Mouse (Mus musculus) olfactory bulb, adult 2 months (tissue): ENCODE measurements around the gene Cacna1a.

Source experiments
- CTCF ChIP-seq: fragments of 200-500 bp; IDR thresholded peaks from 2 replicates; pipeline ENCODE4 v1.5.1; 2012; ENCODE audit warnings: low read depth, mild to moderate bottlenecking, low read length, moderate library complexity; ENCODE audit not compliant: insufficient read depth
- POLR2A ChIP-seq: fragments of 200-500 bp; IDR thresholded peaks from 2 replicates; pipeline ENCODE4 v1.6.1; 2012; ENCODE audit warnings: mild to moderate bottlenecking, low read depth, low read length, moderate library complexity; ENCODE audit not compliant: insufficient read depth

DNA sequence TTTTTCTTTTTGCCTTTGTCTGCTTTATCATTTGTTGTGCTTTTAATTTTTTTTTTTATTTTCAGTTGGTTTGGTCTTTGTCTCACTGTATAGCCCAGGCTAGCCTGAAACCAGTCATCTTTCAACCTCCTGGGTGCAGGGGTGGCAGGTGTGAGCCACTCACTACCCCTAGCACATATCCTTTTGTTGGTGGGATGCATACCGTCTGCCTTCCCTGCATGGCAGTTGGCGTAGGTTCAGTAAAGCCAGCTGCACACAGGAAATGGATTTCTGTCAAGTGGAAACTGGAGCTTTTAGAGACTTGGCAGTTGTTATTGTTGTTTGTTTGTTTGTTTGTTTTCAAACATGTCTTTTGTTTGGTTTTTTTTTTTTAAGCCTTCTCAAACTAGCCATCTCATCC, 132.8 kb downstream of the Cacna1a start:
- TF ChIP-seq CTCF = no peak
- no peak for TF ChIP-seq POLR2A
